Mouse (Mus musculus) midbrain, embryonic 11.5 days (tissue): Measurements from ENCODE around the gene Ccdc159. TPM values are rescaled to one million over a fixed set of nuclear protein-coding genes. Genes with fewer than 3 reads are reported as not detected.

ENCODE experiments used
- ATAC-seq: fragments of 200-750 bp; cut with Nextera tagmentation; 2 replicates; pipeline ENCODE4 v1.8.0; 2017; ENCODE audit warnings: moderate TSS enrichment, moderate library complexity; ENCODE audit not compliant: low FRiP score
- DNase-seq: peaks from one replicate; pipeline ENCODE4 v3.0.0; 2015; ENCODE audit warnings: low spot score; ENCODE audit errors: missing footprints
- H3K27ac ChIP-seq: fragments of 300-500 bp; sonication (generic); 2 replicates; pipeline ENCODE4 v1.5.1; 2014; ENCODE audit warnings: low read depth, low read length
- H3K27me3 ChIP-seq: fragments of 300-500 bp; sonication (generic); 2 replicates; pipeline ENCODE4 v1.6.1; 2014; ENCODE audit warnings: mild to moderate bottlenecking, low read length, moderate library complexity, mixed read lengths; ENCODE audit not compliant: control insufficient read depth, insufficient read depth
- H3K36me3 ChIP-seq: fragments of 300-500 bp; sonication (generic); 2 replicates; pipeline ENCODE4 v1.6.1; 2014; ENCODE audit warnings: mild to moderate bottlenecking, low read length, moderate library complexity, mixed read lengths; ENCODE audit not compliant: control insufficient read depth, insufficient read depth
- H3K4me1 ChIP-seq: fragments of 300-500 bp; sonication (generic); 2 replicates; pipeline ENCODE4 v1.6.1; 2014; ENCODE audit warnings: low read length; ENCODE audit not compliant: control insufficient read depth, insufficient read depth
- H3K4me2 ChIP-seq: fragments of 300-500 bp; sonication (generic); 2 replicates; pipeline ENCODE4 v1.6.1; 2014; ENCODE audit warnings: mild to moderate bottlenecking, moderate library complexity
- H3K4me3 ChIP-seq: fragments of 300-500 bp; sonication (generic); 2 replicates; pipeline ENCODE4 v1.5.1; 2014; ENCODE audit warnings: low read depth, low read length
- H3K9ac ChIP-seq: fragments of 300-500 bp; sonication (generic); 2 replicates; pipeline ENCODE4 v1.6.1; 2014; ENCODE audit warnings: low read length
- H3K9me3 ChIP-seq: fragments of 300-500 bp; sonication (generic); 2 replicates; pipeline ENCODE4 v1.6.1; 2016; ENCODE audit warnings: low read length; ENCODE audit not compliant: control insufficient read depth
- WGBS: fragments of 180-500 bp; shearing (Covaris S2); extraction: QIAGEN DNeasy Blood & Tissue Kit; methylation state at CpG from one replicate; pipeline ENCODE4 v1.1.7; 2014; 5-methylcytosine and 5-hydroxymethylcytosine counted together
- polyA plus RNA-seq: library from polyadenylated mRNA; unstranded; fragments of >200 nt; fragmentation: Nextera tagmentation; extraction: Ambion mirVana; gene quantifications from 2 replicates; pipeline ENCODE4 v1.2.1, GENCODE M21; 2014

Gene Ccdc159
- polyA plus RNA-seq, 1 experiment from 2014 or later, result 3.4 TPM

DNA sequence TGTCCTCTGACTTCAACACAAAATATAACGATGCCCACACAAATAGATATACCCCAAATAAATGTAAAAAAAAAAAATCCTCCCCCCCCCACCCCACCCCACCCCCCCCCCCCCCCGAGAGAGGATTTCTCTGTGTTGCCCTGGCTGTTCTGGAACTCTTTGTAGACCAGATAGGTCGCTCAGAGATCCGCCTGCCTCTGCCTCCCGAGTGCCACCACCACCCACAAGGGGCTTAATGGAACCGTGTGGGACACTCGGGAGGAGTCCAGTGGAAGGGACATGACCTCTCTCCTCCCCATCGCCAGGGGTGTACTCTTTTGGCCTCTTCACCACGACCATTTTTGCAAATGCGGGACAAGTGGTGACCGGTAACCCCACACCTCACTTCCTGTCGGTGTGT is 15.8 kb downstream of the Ccdc159 start:
- H3K36me3 ChIP-seq, result no peaks in the 10 kb centered on the region; the same call in 1 of the 2 replicates
- no peaks in the 10 kb centered on the region for H3K27me3 ChIP-seq
- peak; percentile 51 for DNase-seq
- no peaks in the 10 kb centered on the region for H3K9me3 ChIP-seq
- no peak overlapping the region for H3K27ac ChIP-seq
- H3K4me2 ChIP-seq, result no peak overlapping the region
- no peak overlapping the region for H3K9ac ChIP-seq
- no peak overlapping the region for H3K4me3 ChIP-seq
- peaks cover 8% of the 10 kb centered on the region; the same call in 1 of the 2 replicates for H3K4me1 ChIP-seq
- WGBS, result 82% methylated on average over 12 of the region's 12 CpGs
- no peak for ATAC-seq

DNA sequence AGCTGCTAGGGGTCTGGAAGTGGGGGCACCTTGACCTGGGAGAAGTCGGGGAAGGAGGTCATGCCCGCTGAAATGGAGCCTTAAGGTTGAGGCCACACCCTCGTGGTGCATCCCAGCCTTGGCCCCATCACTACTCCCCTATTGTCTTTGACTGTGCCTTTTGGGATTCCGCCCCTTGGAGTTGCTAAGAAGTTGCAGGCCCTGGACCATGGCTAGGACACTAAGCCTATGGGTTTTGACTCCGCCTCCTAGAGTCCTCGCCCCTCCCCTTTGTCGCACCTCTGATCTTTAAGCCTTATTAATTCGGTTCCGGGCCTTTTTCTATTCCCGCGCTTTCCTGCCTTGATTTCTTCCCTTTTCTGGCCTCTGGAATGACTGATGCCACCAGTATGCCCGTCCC is 16.4 kb downstream of the Ccdc159 start:
- DNase-seq (peak; percentile 78), ATAC-seq (no peak)
- Histone ChIP-seq H3K27me3 (no peaks in the 10 kb centered on the region), H3K9me3 (no peaks in the 10 kb centered on the region), H3K36me3 (no peaks in the 10 kb centered on the region; the same call in 1 of the 2 replicates), H3K27ac (no peak overlapping the region), H3K4me1 (peaks cover 8% of the 10 kb centered on the region; the same call in 1 of the 2 replicates), H3K9ac (no peak overlapping the region), H3K4me3 (no peak overlapping the region), H3K4me2 (no peak overlapping the region)
- 56% methylated on average over 12 of the region's 12 CpGs for WGBS

DNA sequence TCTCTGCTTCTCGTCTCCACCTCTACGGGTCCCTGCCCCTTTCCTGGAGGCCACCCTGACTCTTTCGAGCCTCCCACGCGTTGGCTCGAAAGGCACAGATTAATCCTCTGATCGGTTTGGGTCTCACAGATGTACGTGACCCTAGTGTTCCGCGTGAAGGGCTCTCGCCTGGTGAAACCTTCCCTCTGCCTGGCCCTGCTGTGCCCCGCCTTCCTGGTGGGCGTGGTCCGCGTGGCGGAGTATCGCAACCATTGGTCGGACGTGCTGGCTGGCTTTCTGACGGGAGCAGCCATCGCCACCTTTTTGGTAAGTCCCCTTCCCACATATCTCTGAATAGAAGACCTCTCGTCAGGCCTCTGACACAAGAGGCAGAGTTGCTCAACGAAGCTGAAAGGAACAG is 17.0 kb downstream of the Ccdc159 start:
- H3K4me3 ChIP-seq, result no peak overlapping the region
- 23% methylated on average over 23 of the region's 23 CpGs for WGBS

DNA sequence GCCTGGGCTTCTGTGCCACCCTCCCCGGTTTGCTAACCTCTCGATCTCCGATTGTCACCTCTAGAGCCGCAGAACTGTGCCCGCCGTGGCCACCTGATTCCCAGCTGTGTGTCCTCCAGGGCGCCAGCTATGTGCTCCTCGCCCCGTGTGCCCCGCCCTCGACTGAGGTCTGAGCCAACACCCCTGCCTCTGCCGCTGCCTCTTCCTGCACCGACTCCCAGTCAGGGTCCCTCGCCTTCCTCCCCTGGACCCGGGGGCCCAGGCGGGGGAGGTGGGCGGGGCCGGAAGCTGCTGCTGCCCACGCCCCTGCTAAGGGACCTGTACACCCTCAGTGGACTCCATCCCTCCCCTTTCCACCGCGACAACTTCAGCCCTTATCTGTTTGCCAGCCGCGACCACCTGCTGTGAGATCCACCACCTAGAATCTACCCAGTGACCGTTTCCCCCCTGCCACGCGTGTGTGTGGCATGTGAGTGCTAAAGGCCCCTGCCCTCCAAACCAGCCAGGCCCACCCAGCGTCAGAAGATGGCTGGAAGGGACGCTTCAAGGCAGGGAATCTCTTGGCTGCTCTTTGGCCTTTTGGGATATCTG is 20.4 kb downstream of the Ccdc159 start:
- Histone ChIP-seq H3K27ac (no peak overlapping the region), H3K4me1 (peaks cover 8% of the 10 kb centered on the region; the same call in 1 of the 2 replicates), H3K4me3 (peak overlapping the region; percentile 14; the same call in 1 of the 2 replicates), H3K27me3 (no peaks in the 10 kb centered on the region), H3K9ac (no peak overlapping the region), H3K4me2 (peak overlapping the region; percentile 11; the same call in 1 of the 2 replicates), H3K9me3 (no peaks in the 10 kb centered on the region), H3K36me3 (no peaks in the 10 kb centered on the region)
- peak; percentile 61 for DNase-seq
- peak; percentile 17; the same call in 1 of the 2 replicates for ATAC-seq
- WGBS, result 5% methylated on average over 27 of the region's 28 CpGs

More for the DNA sequence above, 17.0 kb downstream of the Ccdc159 start:
- DNase-seq, result peak; percentile 85
- no peaks in the 10 kb centered on the region for H3K27me3 ChIP-seq
- H3K36me3 ChIP-seq, result no peaks in the 10 kb centered on the region; the same call in 1 of the 2 replicates
- H3K9ac ChIP-seq, result no peak overlapping the region
- no peak overlapping the region for H3K27ac ChIP-seq
- H3K4me1 ChIP-seq, result peaks cover 8% of the 10 kb centered on the region; the same call in 1 of the 2 replicates
- ATAC-seq, result no peak
- H3K9me3 ChIP-seq, result no peaks in the 10 kb centered on the region
- no peak overlapping the region for H3K4me2 ChIP-seq

DNA sequence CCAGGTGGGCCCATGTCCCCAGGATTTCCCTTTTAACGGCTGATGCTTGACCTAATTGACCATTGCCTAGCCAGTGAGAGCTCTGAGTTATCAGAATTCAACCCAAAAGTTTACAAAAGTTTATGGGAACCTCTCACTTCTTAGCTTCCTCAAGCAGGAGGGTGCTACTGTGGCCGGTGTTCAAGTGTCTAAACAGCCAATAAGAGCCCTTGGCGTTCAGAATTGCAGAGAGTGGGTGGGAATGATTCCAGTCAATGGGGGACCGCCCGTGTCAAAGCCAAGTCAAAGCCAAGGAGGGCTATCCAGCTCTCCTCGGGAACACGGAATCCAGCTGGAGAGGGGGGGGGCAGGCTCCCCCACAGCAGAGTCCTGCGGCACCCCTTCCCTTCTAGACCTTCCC is 20.9 kb downstream of the Ccdc159 start:
- no peak overlapping the region for H3K27ac ChIP-seq
- peak; percentile 56 for DNase-seq
- H3K27me3 ChIP-seq, result no peaks in the 10 kb centered on the region
- ATAC-seq, result no peak
- no peak overlapping the region for H3K4me3 ChIP-seq
- peaks cover 8% of the 10 kb centered on the region; the same call in 1 of the 2 replicates for H3K4me1 ChIP-seq
- H3K9ac ChIP-seq, result no peak overlapping the region
- no peak overlapping the region for H3K4me2 ChIP-seq
- WGBS, result 61% methylated on average over 8 of the region's 8 CpGs
- H3K9me3 ChIP-seq, result no peaks in the 10 kb centered on the region
- no peaks in the 10 kb centered on the region for H3K36me3 ChIP-seq

DNA sequence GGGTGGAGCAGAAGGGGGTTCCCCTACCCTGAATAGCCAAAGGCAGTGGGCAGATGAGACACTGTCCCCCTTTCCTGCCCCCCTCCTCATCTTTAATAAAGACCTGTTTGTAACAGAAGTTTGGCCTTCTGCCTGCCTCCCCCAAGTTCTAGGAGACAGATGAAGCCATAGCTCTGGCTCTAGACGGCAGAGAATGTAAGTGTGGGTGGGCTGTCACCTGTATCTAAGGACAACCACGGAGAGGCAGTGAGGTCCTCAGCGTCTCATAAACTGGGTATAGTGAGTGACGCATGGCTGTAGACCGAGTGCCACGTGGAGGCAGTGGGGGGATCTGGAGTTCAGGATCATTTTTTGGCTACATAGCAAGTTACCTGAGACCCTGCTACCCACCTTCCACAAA is 21.5 kb downstream of the Ccdc159 start:
- Histone ChIP-seq H3K4me2 (no peak overlapping the region), H3K4me3 (no peak overlapping the region), H3K36me3 (no peaks in the 10 kb centered on the region), H3K27me3 (no peaks in the 10 kb centered on the region), H3K9me3 (no peaks in the 10 kb centered on the region), H3K27ac (no peak overlapping the region), H3K9ac (no peak overlapping the region), H3K4me1 (peaks cover 12% of the 10 kb centered on the region)
- DNase-seq (peak; percentile 45), ATAC-seq (no peak)
- 59% methylated on average over 6 of the region's 6 CpGs for WGBS

DNA sequence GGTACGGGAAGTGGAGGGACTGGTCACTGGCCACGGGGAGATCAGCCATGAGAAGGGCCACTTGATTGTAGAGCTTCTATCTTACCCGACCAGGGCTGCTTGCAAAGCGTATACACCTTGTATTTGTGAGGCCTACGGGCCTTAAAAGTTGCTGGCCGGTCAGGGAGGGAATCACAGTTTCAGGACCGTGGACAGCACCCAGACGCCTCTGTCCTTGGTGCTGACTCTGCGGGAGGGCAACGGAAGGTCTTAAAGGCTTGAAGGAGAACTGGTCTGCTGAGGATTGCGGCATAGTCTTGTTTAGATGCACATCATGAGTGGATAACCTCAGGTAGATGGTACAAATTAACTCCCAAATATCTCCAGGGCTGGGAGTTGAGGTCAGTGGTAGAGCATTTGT is 23.1 kb downstream of the Ccdc159 start:
- no peak overlapping the region for H3K27ac ChIP-seq
- H3K9ac ChIP-seq, result no peak overlapping the region
- H3K36me3 ChIP-seq, result no peaks in the 10 kb centered on the region
- DNase-seq (peak; percentile 99), ATAC-seq (no peak)
- no peak overlapping the region for H3K4me3 ChIP-seq
- WGBS, result 21% methylated on average over 11 of the region's 11 CpGs
- H3K4me1 ChIP-seq, result peaks cover 14% of the 10 kb centered on the region
- H3K27me3 ChIP-seq, result no peaks in the 10 kb centered on the region
- no peaks in the 10 kb centered on the region for H3K9me3 ChIP-seq
- no peak overlapping the region for H3K4me2 ChIP-seq

DNA sequence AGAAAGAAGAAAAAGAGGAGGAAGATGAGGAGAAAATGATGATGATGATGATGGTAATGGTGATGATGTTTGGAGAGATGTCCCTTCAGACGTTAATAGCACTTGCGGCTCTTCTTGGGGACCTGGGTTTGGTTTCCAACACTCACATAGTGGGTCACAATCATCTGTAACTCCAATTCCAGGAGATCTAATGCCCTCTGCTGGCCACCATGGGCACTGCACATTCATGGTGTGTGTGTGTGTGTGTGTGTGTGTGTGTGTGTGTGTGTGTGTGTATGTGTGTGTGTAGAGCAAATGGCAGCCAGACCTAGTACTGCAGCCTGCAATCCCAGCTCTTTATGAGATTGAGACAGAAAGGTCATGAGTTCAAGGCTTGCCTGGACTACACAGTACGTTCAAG is 24.7 kb downstream of the Ccdc159 start:
- no peaks in the 10 kb centered on the region for H3K27me3 ChIP-seq
- peaks cover 15% of the 10 kb centered on the region for H3K4me1 ChIP-seq
- whole genome bisulfite sequencing, result 79% methylated on average over 3 of the region's 3 CpGs
- ATAC-seq, result no peak
- H3K4me2 ChIP-seq, result no peak overlapping the region
- H3K9ac ChIP-seq, result no peak overlapping the region
- no peaks in the 10 kb centered on the region for H3K9me3 ChIP-seq
- H3K27ac ChIP-seq, result no peak overlapping the region
- no peak overlapping the region for H3K4me3 ChIP-seq
- DNase-seq, result peak; percentile 79
- no peaks in the 10 kb centered on the region for H3K36me3 ChIP-seq

DNA sequence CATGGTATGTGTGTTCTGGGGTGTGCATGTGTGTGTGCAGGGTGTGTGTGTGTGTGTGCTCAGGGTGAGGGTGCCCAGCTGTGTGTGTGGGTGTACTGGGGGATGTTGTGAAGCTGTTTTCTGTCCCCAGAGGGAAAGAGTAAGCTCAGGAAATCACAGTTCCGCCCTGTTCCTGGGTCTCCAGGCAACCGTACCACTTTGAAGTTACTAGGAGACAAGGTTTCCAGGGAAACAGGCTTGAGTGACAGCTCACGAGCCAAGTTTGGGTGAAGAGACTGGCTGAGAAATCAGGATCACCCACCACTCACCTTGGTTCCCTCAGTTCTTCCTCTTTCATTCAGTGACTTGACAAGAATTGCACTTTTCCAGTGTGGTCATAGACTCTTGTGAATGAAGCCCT is 26.3 kb downstream of the Ccdc159 start:
- H3K36me3 ChIP-seq, result no peaks in the 10 kb centered on the region
- ATAC-seq (no peak), DNase-seq (peak; percentile 89)
- no peak overlapping the region for H3K27ac ChIP-seq
- no peaks in the 10 kb centered on the region for H3K9me3 ChIP-seq
- WGBS, result 3% methylated on average over 3 of the region's 3 CpGs
- H3K4me1 ChIP-seq, result peaks cover 10% of the 10 kb centered on the region
- no peak overlapping the region for H3K9ac ChIP-seq
- H3K4me3 ChIP-seq, result no peak overlapping the region
- no peak overlapping the region for H3K4me2 ChIP-seq
- H3K27me3 ChIP-seq, result no peaks in the 10 kb centered on the region
